Mouse (Mus musculus) limb, embryonic 14.5 days (tissue): ENCODE results near the gene Gjb6. TPM values are rescaled to one million over a fixed set of nuclear protein-coding genes. Genes with fewer than 3 reads are reported as not detected.

Experiments used
- ATAC-seq: fragments of 200-750 bp; cut with Nextera tagmentation; 2 replicates; pipeline ENCODE4 v1.8.0; 2017; ENCODE audit warnings: low read depth, moderate number of reproducible peaks, moderate TSS enrichment; ENCODE audit not compliant: low FRiP score
- DNase-seq: peaks from one replicate; pipeline ENCODE4 v3.0.0-alpha.2; 2015; ENCODE audit warnings: low spot score
- H3K27ac ChIP-seq: fragments of 300-500 bp; sonication (generic); replicated peaks from 2 replicates; pipeline ENCODE4 v1.5.1; 2014; ENCODE audit warnings: low read depth, mild to moderate bottlenecking, low read length, moderate library complexity, mixed read lengths
- H3K27me3 ChIP-seq: fragments of 300-500 bp; sonication (generic); 2 replicates; pipeline ENCODE4 v1.6.1; 2014; ENCODE audit warnings: low read length, mixed read lengths; ENCODE audit not compliant: control insufficient read depth, insufficient read depth
- H3K36me3 ChIP-seq: fragments of 300-500 bp; sonication (generic); 2 replicates; pipeline ENCODE4 v1.6.1; 2014; ENCODE audit warnings: mild to moderate bottlenecking, low read length, moderate library complexity, mixed read lengths; ENCODE audit not compliant: control insufficient read depth, insufficient read depth
- H3K4me1 ChIP-seq: fragments of 300-500 bp; sonication (generic); 2 replicates; pipeline ENCODE4 v1.6.1; 2014; ENCODE audit warnings: antibody characterized with exemption, low read length, mixed read lengths; ENCODE audit not compliant: control insufficient read depth, insufficient read depth
- H3K4me2 ChIP-seq: fragments of 300-500 bp; sonication (generic); replicated peaks from 2 replicates; pipeline ENCODE4 v1.6.1; 2014; ENCODE audit warnings: low read depth, mild to moderate bottlenecking, low read length, moderate library complexity; ENCODE audit not compliant: severe bottlenecking
- H3K4me3 ChIP-seq: fragments of 300-500 bp; sonication (generic); replicated peaks from 2 replicates; pipeline ENCODE4 v1.5.1; 2014; ENCODE audit warnings: low read length
- H3K9ac ChIP-seq: fragments of 300-500 bp; sonication (generic); 2 replicates; pipeline ENCODE4 v1.6.1; 2014; ENCODE audit warnings: mild to moderate bottlenecking, low read depth, low read length, moderate library complexity; ENCODE audit not compliant: severe bottlenecking
- H3K9me3 ChIP-seq: fragments of 300-500 bp; sonication (generic); 2 replicates; pipeline ENCODE4 v1.6.1; 2016; ENCODE audit warnings: low read length; ENCODE audit not compliant: control insufficient read depth
- POLR2A ChIP-seq: fragments of 200-500 bp; IDR thresholded peaks from 2 replicates; pipeline ENCODE4 v1.8.0; 2012; ENCODE audit warnings: inconsistent platforms, mild to moderate bottlenecking, moderate library complexity, borderline replicate concordance; ENCODE audit not compliant: insufficient read depth, insufficient read length; ENCODE audit errors: extremely low read depth
- WGBS: fragments of 180-500 bp; shearing (Covaris S2); extraction: QIAGEN DNeasy Blood & Tissue Kit; methylation state at CpG from one replicate; pipeline ENCODE4 v1.1.7; 2014; 5-methylcytosine and 5-hydroxymethylcytosine counted together
- polyA plus RNA-seq, 2 experiments: library from polyadenylated mRNA; depleted of rRNA in 1 of 2; stranded (reverse) in 1 of 2; unstranded in 1 of 2; fragments of >200 nt; fragmentation: Nextera tagmentation in 1 of 2; extraction: Ambion mirVana in 1 of 2; gene quantifications; 2 replicates each; pipeline versions ENCODE4 v1.2.1 to v1.2.3; 2012 to 2014

Gene Gjb6
- polyA plus RNA-seq, 2 experiments = 31.6 to 62.0 TPM

- ATAC-seq (no peak), DNase-seq (no peak)
- no peaks in the 10 kb centered on the region for H3K27me3 ChIP-seq
- H3K9ac ChIP-seq = no peak overlapping the region
- TF ChIP-seq POLR2A = no peak
- H3K9me3 ChIP-seq = no peaks in the 10 kb centered on the region
- 11% methylated on average over 7 of the region's 8 CpGs for WGBS
- no peaks in the 10 kb centered on the region for H3K4me1 ChIP-seq
- H3K4me3 ChIP-seq = no peak overlapping the region
- H3K36me3 ChIP-seq = no peaks in the 10 kb centered on the region
- no peak overlapping the region for H3K4me2 ChIP-seq
- no peak overlapping the region for H3K27ac ChIP-seq
Measured at GRCm38 (mm10) chr14:57093029-57093428, 40.4 kb downstream of the Gjb6 start.

DNA sequence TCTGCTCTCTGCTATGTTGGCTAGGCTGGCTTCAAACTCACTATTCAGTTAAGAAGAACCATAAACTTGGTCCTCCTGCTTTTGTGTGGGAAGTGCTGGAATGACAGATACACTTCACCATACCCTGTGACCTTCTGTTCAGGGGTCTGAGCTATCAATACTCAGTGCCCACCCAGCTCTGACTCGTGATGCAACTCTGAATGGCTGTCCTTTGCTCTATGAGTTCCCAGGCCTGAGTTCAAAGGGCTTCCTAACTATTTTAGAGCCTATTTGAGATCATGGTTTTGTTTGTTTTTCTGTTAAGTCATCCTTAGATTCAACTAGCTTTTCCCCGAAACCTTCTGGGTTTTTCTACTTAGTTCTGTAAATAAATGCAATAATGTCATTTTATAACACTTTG, 43.4 kb downstream of the Gjb6 start:
- no peak overlapping the region for H3K4me2 ChIP-seq
- no peaks in the 10 kb centered on the region for H3K9me3 ChIP-seq
- H3K36me3 ChIP-seq = no peaks in the 10 kb centered on the region
- no peak for DNase-seq
- H3K9ac ChIP-seq = no peak overlapping the region
- no peaks in the 10 kb centered on the region for H3K4me1 ChIP-seq
- WGBS = 56% methylated on average over 2 of the region's 2 CpGs
- no peak for ATAC-seq
- no peaks in the 10 kb centered on the region for H3K27me3 ChIP-seq
- no peak overlapping the region for H3K4me3 ChIP-seq
- no peak for TF ChIP-seq POLR2A
- H3K27ac ChIP-seq = no peak overlapping the region

DNA sequence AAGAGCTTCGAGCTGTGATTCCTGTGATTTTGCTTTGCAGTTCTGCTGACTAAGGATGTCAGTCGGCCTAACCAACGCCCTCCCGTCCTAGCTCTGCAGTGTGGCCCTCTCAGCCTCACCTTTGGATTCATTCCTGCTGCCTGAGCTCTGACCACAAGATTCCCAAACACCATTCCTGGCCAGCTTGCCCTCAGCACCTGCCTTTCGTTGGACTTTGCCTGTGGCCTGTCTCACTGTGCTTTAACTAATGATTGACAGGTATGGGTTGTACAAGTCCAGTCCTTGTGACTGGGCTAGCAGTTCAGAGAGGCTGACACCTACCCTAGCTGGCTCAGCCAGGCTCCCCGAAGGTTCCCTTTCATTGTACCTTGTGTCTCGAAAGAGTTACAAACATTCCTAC, 44.3 kb downstream of the Gjb6 start:
- WGBS = 84% methylated on average over 7 of the region's 7 CpGs
- H3K36me3 ChIP-seq = no peaks in the 10 kb centered on the region
- no peak overlapping the region for H3K9ac ChIP-seq
- no peaks in the 10 kb centered on the region for H3K27me3 ChIP-seq
- ATAC-seq (no peak), DNase-seq (no peak)
- no peak for TF ChIP-seq POLR2A
- H3K27ac ChIP-seq = no peak overlapping the region
- H3K4me1 ChIP-seq = peaks cover 7% of the 10 kb centered on the region
- no peaks in the 10 kb centered on the region for H3K9me3 ChIP-seq
- H3K4me3 ChIP-seq = no peak overlapping the region
- no peak overlapping the region for H3K4me2 ChIP-seq

DNA sequence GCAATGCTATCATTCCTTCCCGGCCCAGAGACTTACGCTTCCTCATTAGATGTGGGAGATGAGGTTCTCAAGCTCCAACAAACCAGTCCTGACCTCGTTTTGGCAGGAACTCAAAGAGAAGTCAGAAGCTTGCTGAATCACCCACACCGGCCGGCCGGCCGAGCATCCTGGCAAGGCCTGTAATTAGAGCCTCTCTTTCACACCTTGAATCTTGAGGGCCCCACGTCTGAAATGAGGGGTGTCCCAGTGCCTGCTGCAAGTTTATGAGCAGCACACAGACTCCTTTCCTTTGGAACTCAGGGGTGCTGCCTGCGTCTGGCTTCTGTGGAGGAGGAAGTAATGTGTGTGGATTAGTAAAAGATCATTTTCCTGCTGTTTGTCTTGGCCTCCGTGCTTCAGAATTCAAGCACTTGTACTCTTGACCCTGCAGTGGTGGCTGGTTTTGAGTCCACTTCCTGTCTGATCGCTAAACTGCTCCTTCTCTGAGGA, 49.2 kb downstream of the Gjb6 start:
- peak; percentile 41 for DNase-seq
- no peaks in the 10 kb centered on the region for H3K36me3 ChIP-seq
- no peaks in the 10 kb centered on the region for H3K9me3 ChIP-seq
- no peaks in the 10 kb centered on the region for H3K27me3 ChIP-seq
- ATAC-seq = peak; percentile 65
- no peak overlapping the region for H3K4me3 ChIP-seq
- no peak for TF ChIP-seq POLR2A
- no peak overlapping the region for H3K9ac ChIP-seq
- no peak overlapping the region for H3K27ac ChIP-seq
- H3K4me1 ChIP-seq = peaks cover 14% of the 10 kb centered on the region
- WGBS = 11% methylated on average over 11 of the region's 11 CpGs
- 0 out of 2 replicates have a peak overlapping the region, but pooled peaks have one; percentile 4 for H3K4me2 ChIP-seq

GRCm38 (mm10) chr14:57082863-57083262, 50.5 kb downstream of the Gjb6 start:
- Histone ChIP-seq H3K9me3 (no peaks in the 10 kb centered on the region), H3K4me3 (no peak overlapping the region), H3K36me3 (no peaks in the 10 kb centered on the region), H3K4me1 (peaks cover 14% of the 10 kb centered on the region), H3K27me3 (no peaks in the 10 kb centered on the region), H3K9ac (no peak overlapping the region), H3K27ac (no peak overlapping the region), H3K4me2 (no peak overlapping the region)
- 100% methylated on average over 1 of the region's 1 CpGs for WGBS
- TF ChIP-seq POLR2A = no peak
- DNase-seq = no peak
- no peak for ATAC-seq

GRCm38 (mm10) chr14:57075537-57075936, 57.9 kb downstream of the Gjb6 start:
- no peak for TF ChIP-seq POLR2A
- no peak overlapping the region for H3K27ac ChIP-seq
- H3K9me3 ChIP-seq = no peaks in the 10 kb centered on the region
- no peaks in the 10 kb centered on the region for H3K4me1 ChIP-seq
- no peak for DNase-seq
- no peak overlapping the region for H3K9ac ChIP-seq
- H3K4me3 ChIP-seq = no peak overlapping the region
- no peaks in the 10 kb centered on the region for H3K36me3 ChIP-seq
- ATAC-seq = no peak
- no peak overlapping the region for H3K4me2 ChIP-seq
- 77% methylated on average over 6 of the region's 6 CpGs for WGBS
- no peaks in the 10 kb centered on the region for H3K27me3 ChIP-seq

Other genes starting within 250 kb of the Gjb6 start
- gene Zmym2, start 247.0 kb downstream of the Gjb6 start, polyA plus RNA-seq (2012; rRNA removed) = 29.8 and 50.8 TPM in 2 replicates
- 39.1 and 40.8 TPM in 2 replicates for gene Zmym2, start 247.0 kb downstream of the Gjb6 start, polyA plus RNA-seq (2014; fragmentation: Nextera tagmentation; extraction: Ambion mirVana)
- gene Gja3, start 75.5 kb downstream of the Gjb6 start, polyA plus RNA-seq (2012; rRNA removed) = 4.1 and 4.7 TPM in 2 replicates
- 6.8 and 7.6 TPM in 2 replicates for gene Gja3, start 75.5 kb downstream of the Gjb6 start, polyA plus RNA-seq (2014; fragmentation: Nextera tagmentation; extraction: Ambion mirVana)
- gene Gjb2, start 28.9 kb downstream of the Gjb6 start, polyA plus RNA-seq (2012; rRNA removed) = 33.6 and 39.1 TPM in 2 replicates
- 102 and 111 TPM in 2 replicates for gene Gjb2, start 28.9 kb downstream of the Gjb6 start, polyA plus RNA-seq (2014; fragmentation: Nextera tagmentation; extraction: Ambion mirVana)
- 0.04 TPM in 1 of 2 replicates, not detected in the other for gene Gm4491, start 17.7 kb downstream of the Gjb6 start, polyA plus RNA-seq (2012; rRNA removed)
- gene Gm4491, start 17.7 kb downstream of the Gjb6 start, polyA plus RNA-seq (2014; fragmentation: Nextera tagmentation; extraction: Ambion mirVana) = not detected in 2 replicates